In the genomic region with DNA sequence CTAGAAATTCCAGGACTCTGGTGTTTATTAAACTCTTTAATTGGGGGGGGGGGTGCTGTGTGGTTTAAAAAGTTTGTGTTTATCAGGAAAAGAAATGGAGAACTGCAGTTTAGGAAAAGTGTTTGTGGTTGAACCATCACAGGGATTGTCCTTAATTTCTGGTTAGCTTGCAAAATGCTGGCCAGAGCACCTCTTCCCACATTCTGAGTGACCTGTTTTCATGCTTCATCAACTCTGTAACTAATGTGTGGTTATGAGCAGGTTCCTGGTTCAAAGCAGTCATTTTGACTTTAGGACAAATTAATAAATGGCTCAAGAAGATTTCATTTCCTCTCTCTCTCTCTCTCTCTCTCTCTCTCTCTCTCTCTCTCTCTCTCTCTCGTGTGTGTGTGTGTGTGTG, we compare ENCODE assay signal across 20 mouse cellular contexts. TPM values are rescaled to one million over a fixed set of nuclear protein-coding genes. Genes with fewer than 3 reads are reported as not detected.
"Had no signal": no experiment of that assay in that cellular context is flagged by ENCODE, and none has a peak within 500 bp of the region (broad histone marks: within the 10 kb centered on the region; RNA-seq: fewer than 3 reads in every experiment).

No protein-coding gene starts in this region.

- H3K27me3 ChIP-seq: lung, embryonic 15.5 days; midbrain, embryonic 15.5 days; neural tube, embryonic 12.5 days; stomach, embryonic 15.5 days had no signal

- DNase-seq: lung, adult 2 months; lung, postnatal 14 days; lung, postnatal 36 days; right cerebral cortex, postnatal 14 days; thymus, adult 2 months; thymus, postnatal 14 days; thymus, postnatal 36 days had no signal

- H3K36me3 ChIP-seq: lung, embryonic 15.5 days; midbrain, embryonic 13.5 days; midbrain, embryonic 15.5 days; neural tube, embryonic 12.5 days; stomach, embryonic 15.5 days had no signal

- ATAC-seq: lung, postnatal 0 days; midbrain, embryonic 13.5 days; midbrain, embryonic 15.5 days had no signal

- H3K4me3 ChIP-seq: lung, embryonic 15.5 days; megakaryocyte, embryonic 14.5 days; midbrain, embryonic 13.5 days; midbrain, embryonic 15.5 days; neural tube, embryonic 12.5 days; stomach, embryonic 15.5 days had no signal

- H3K9me3 ChIP-seq: lung, embryonic 15.5 days; midbrain, embryonic 13.5 days; midbrain, embryonic 15.5 days; neural tube, embryonic 12.5 days; stomach, embryonic 15.5 days had no signal

- H3K27ac ChIP-seq: lung, embryonic 15.5 days; macrophage; midbrain, embryonic 13.5 days; midbrain, embryonic 15.5 days; neural tube, embryonic 12.5 days; stomach, embryonic 15.5 days; stomach, postnatal 0 days had no signal

- H3K9ac ChIP-seq: lung, embryonic 15.5 days; midbrain, embryonic 13.5 days; midbrain, embryonic 15.5 days; neural tube, embryonic 12.5 days; stomach, embryonic 15.5 days had no signal

- H3K4me2 ChIP-seq: lung, embryonic 15.5 days; midbrain, embryonic 11.5 days; midbrain, embryonic 13.5 days; midbrain, embryonic 15.5 days; neural tube, embryonic 12.5 days; stomach, embryonic 15.5 days had no signal

RNA-seq across cellular contexts. Expression of a gene that starts 59.1 kb away (rescaled TPM):
- polyA plus RNA-seq: lung, adult 2 months; lung, embryonic 15.5 days; lung, postnatal 0 days; macrophage; midbrain, embryonic 15.5 days; midbrain, postnatal 0 days; neural tube, embryonic 14.5 days; spleen, adult 2 months; stomach, embryonic 15.5 days; stomach, postnatal 0 days; thymus, adult 2 months had no signal
